Mouse (Mus musculus) heart, adult 9 months (tissue): ENCODE data around the gene Gm49361.

Experiments
- DNase-seq, 2 experiments: peaks; one replicate each; pipeline ENCODE4 v3.0.0; 2022; ENCODE audit warnings: low spot score in 2 of 2

The Gm49361 gene

GRCm38 (mm10) chr14:57729975-57730499, 15.9 kb downstream of the Gm49361 start:
- peak; percentile 82 to 86 for DNase-seq

- peak; percentile 47 to 70 for DNase-seq
Observed at GRCm38 (mm10) chr14:57729364-57729763, 16.5 kb downstream of the Gm49361 start.

GRCm38 (mm10) chr14:57726172-57726571, 19.7 kb downstream of the Gm49361 start:
- no peak for DNase-seq

GRCm38 (mm10) chr14:57724473-57724872, 21.4 kb downstream of the Gm49361 start:
- no peak for DNase-seq

GRCm38 (mm10) chr14:57718245-57718644, 27.7 kb downstream of the Gm49361 start:
- no peak for DNase-seq

- no peak for DNase-seq
Observed at GRCm38 (mm10) chr14:57716601-57717245, 29.2 kb downstream of the Gm49361 start.

GRCm38 (mm10) chr14:57712884-57713283, 33.0 kb downstream of the Gm49361 start:
- DNase-seq, result no peak

GRCm38 (mm10) chr14:57711059-57711458, 34.8 kb downstream of the Gm49361 start:
- DNase-seq, result no peak

GRCm38 (mm10) chr14:57709171-57709570, 36.7 kb downstream of the Gm49361 start:
- peak; percentile 25 to 34 for DNase-seq

GRCm38 (mm10) chr14:57708580-57708979, 37.3 kb downstream of the Gm49361 start:
- DNase-seq, result peak in 1 of 2 experiments; percentile 38

GRCm38 (mm10) chr14:57707100-57707893, 38.6 kb downstream of the Gm49361 start:
- peak; percentile 64 to 71 for DNase-seq

- DNase-seq, result no peak
Observed at GRCm38 (mm10) chr14:57706760-57707099, 39.2 kb downstream of the Gm49361 start.

GRCm38 (mm10) chr14:57705759-57706158, 40.1 kb downstream of the Gm49361 start:
- peak; percentile 28 to 51 for DNase-seq

- no peak for DNase-seq
Observed at GRCm38 (mm10) chr14:57705075-57705474, 40.8 kb downstream of the Gm49361 start.

- DNase-seq, result no peak
Observed at GRCm38 (mm10) chr14:57701915-57702477, 43.9 kb downstream of the Gm49361 start.

GRCm38 (mm10) chr14:57699461-57699970, 46.4 kb downstream of the Gm49361 start:
- DNase-seq, result no peak

GRCm38 (mm10) chr14:57699016-57699415, 46.9 kb downstream of the Gm49361 start:
- DNase-seq, result no peak

GRCm38 (mm10) chr14:57696066-57696465, 49.8 kb downstream of the Gm49361 start:
- DNase-seq, result no peak

GRCm38 (mm10) chr14:57695550-57695949, 50.4 kb downstream of the Gm49361 start:
- no peak for DNase-seq

- DNase-seq, result no peak
Observed at GRCm38 (mm10) chr14:57694246-57694645, 51.7 kb downstream of the Gm49361 start.

- no peak for DNase-seq
Observed at GRCm38 (mm10) chr14:57692517-57693130, 53.3 kb downstream of the Gm49361 start.

- no peak for DNase-seq
Observed at GRCm38 (mm10) chr14:57691316-57691715, 54.6 kb downstream of the Gm49361 start.
